Mouse (Mus musculus) adrenal gland, postnatal 25 days (tissue): Measurements from ENCODE around the gene Hspbp1. TPM values are rescaled to one million over a fixed set of nuclear protein-coding genes. Genes with fewer than 3 reads are reported as not detected.

Experiments
- DNase-seq: peaks from one replicate; pipeline ENCODE4 v3.0.0; 2021; ENCODE audit warnings: mixed read lengths
- total RNA-seq: library from RNA; stranded (reverse); gene quantifications from 2 replicates; pipeline ENCODE4 v1.2.3, GENCODE M21; 2021

The Hspbp1 gene
- total RNA-seq, 1 experiment from 2014 or later: 47.8 TPM

GRCm38 (mm10) chr7:4666871-4667270 lies 18.0 kb downstream of the Hspbp1 start:
- DNase-seq: no peak

GRCm38 (mm10) chr7:4663742-4664141 lies 21.1 kb downstream of the Hspbp1 start:
- DNase-seq: no peak

GRCm38 (mm10) chr7:4663179-4663578 lies 21.7 kb downstream of the Hspbp1 start:
- DNase-seq: no peak

- DNase-seq: no peak
Measured at GRCm38 (mm10) chr7:4659911-4660443, 24.9 kb downstream of the Hspbp1 start.

- DNase-seq: peak; percentile 97
Measured at GRCm38 (mm10) chr7:4658912-4659551, 25.8 kb downstream of the Hspbp1 start, which contains the start of gene Ppp6r1. Ppp6r1 (minus strand) TSS chr7:4659019.

- DNase-seq: peak; percentile 35
Measured at GRCm38 (mm10) chr7:4658128-4658907, 26.6 kb downstream of the Hspbp1 start.

- DNase-seq: no peak
Measured at GRCm38 (mm10) chr7:4657521-4658127, 27.2 kb downstream of the Hspbp1 start.

- DNase-seq: no peak
Measured at GRCm38 (mm10) chr7:4656818-4657217, 28.1 kb downstream of the Hspbp1 start.

GRCm38 (mm10) chr7:4655916-4656315 lies 29.0 kb downstream of the Hspbp1 start:
- DNase-seq: no peak

- no peak for DNase-seq
Measured at GRCm38 (mm10) chr7:4655393-4655792, 29.5 kb downstream of the Hspbp1 start.

GRCm38 (mm10) chr7:4654221-4654620 lies 30.6 kb downstream of the Hspbp1 start:
- no peak for DNase-seq

- no peak for DNase-seq
Measured at GRCm38 (mm10) chr7:4653780-4654179, 31.1 kb downstream of the Hspbp1 start.

- no peak for DNase-seq
Measured at GRCm38 (mm10) chr7:4653351-4653750, 31.5 kb downstream of the Hspbp1 start.

- no peak for DNase-seq
Measured at GRCm38 (mm10) chr7:4652726-4653125, 32.1 kb downstream of the Hspbp1 start.

GRCm38 (mm10) chr7:4651581-4651980 lies 33.3 kb downstream of the Hspbp1 start:
- no peak for DNase-seq

- no peak for DNase-seq
Measured at GRCm38 (mm10) chr7:4647992-4648391, 36.9 kb downstream of the Hspbp1 start.

GRCm38 (mm10) chr7:4647291-4647690 lies 37.6 kb downstream of the Hspbp1 start:
- no peak for DNase-seq

- DNase-seq: no peak
Measured at GRCm38 (mm10) chr7:4646806-4647205, 38.1 kb downstream of the Hspbp1 start.

- DNase-seq: no peak
Measured at GRCm38 (mm10) chr7:4643225-4643624, 41.6 kb downstream of the Hspbp1 start.

GRCm38 (mm10) chr7:4641956-4642355 lies 42.9 kb downstream of the Hspbp1 start:
- DNase-seq: peak; percentile 25

- no peak for DNase-seq
Measured at GRCm38 (mm10) chr7:4641155-4641554, 43.7 kb downstream of the Hspbp1 start.

GRCm38 (mm10) chr7:4636179-4636578 lies 48.7 kb downstream of the Hspbp1 start:
- DNase-seq: no peak

- DNase-seq: no peak
Measured at GRCm38 (mm10) chr7:4631031-4631430, 53.8 kb downstream of the Hspbp1 start, which contains the start of gene Tmem86b. Tmem86b (minus strand) TSS chr7:4631422.
